Mouse (Mus musculus) retina, postnatal 1 day (tissue): ENCODE measurements at regions not wholly inside any gene's neighbourhood (a gene's known extent, or its start where the extent isn't known, plus 50 kb on each side); places are given as distances from the start of the nearest gene placed in this dataset.

Source experiments
- DNase-seq: peaks from one replicate; pipeline ENCODE4 v3.0.0-alpha.2; 2012

- DNase-seq, result no peak
Observed at GRCm38 (mm10) chr10:37270236-37271000, 131.7 kb upstream of the Marcks start.

GRCm38 (mm10) chr10:37266909-37267308, 128.2 kb upstream of the Marcks start:
- DNase-seq, result no peak

GRCm38 (mm10) chr10:37260791-37261488, 122.2 kb upstream of the Marcks start:
- no peak for DNase-seq

GRCm38 (mm10) chr10:37259186-37259585, 120.5 kb upstream of the Marcks start:
- DNase-seq, result no peak

- DNase-seq, result no peak
Observed at GRCm38 (mm10) chr10:37257544-37257943, 118.8 kb upstream of the Marcks start.

GRCm38 (mm10) chr10:37250934-37251521, 112.3 kb upstream of the Marcks start:
- DNase-seq, result peak; percentile 59

GRCm38 (mm10) chr10:37250157-37250556, 111.4 kb upstream of the Marcks start:
- no peak for DNase-seq

- no peak for DNase-seq
Observed at GRCm38 (mm10) chr10:37249511-37249910, 110.8 kb upstream of the Marcks start.

- DNase-seq, result no peak
Observed at GRCm38 (mm10) chr10:37247121-37247520, 108.4 kb upstream of the Marcks start.

- no peak for DNase-seq
Observed at GRCm38 (mm10) chr10:37243136-37243535, 104.4 kb upstream of the Marcks start.

GRCm38 (mm10) chr10:37241821-37242263, 103.1 kb upstream of the Marcks start:
- DNase-seq, result no peak

- no peak for DNase-seq
Observed at GRCm38 (mm10) chr10:37240634-37241033, 101.9 kb upstream of the Marcks start.

- DNase-seq, result no peak
Observed at GRCm38 (mm10) chr10:37240201-37240600, 101.5 kb upstream of the Marcks start.

- no peak for DNase-seq
Observed at GRCm38 (mm10) chr10:37236001-37236822, 97.5 kb upstream of the Marcks start.

- peak; percentile 62 for DNase-seq
Observed at GRCm38 (mm10) chr10:37231936-37232556, 93.3 kb upstream of the Marcks start.

- no peak for DNase-seq
Observed at GRCm38 (mm10) chr10:37231159-37231558, 92.4 kb upstream of the Marcks start.

GRCm38 (mm10) chr10:37227889-37228288, 89.2 kb upstream of the Marcks start:
- no peak for DNase-seq

- DNase-seq, result no peak
Observed at GRCm38 (mm10) chr10:37221730-37222129, 83.0 kb upstream of the Marcks start.

GRCm38 (mm10) chr10:37220434-37220833, 81.7 kb upstream of the Marcks start:
- no peak for DNase-seq

- DNase-seq, result no peak
Observed at GRCm38 (mm10) chr10:37219936-37220335, 81.2 kb upstream of the Marcks start.

GRCm38 (mm10) chr10:37219381-37219780, 80.7 kb upstream of the Marcks start:
- DNase-seq, result no peak

- DNase-seq, result no peak
Observed at GRCm38 (mm10) chr10:37214656-37215055, 75.9 kb upstream of the Marcks start.
